Mouse (Mus musculus) heart, postnatal 0 days (tissue): ENCODE results near the gene Tmem110.

Experiments
- CTCF ChIP-seq: IDR thresholded peaks from 2 replicates; pipeline ENCODE4 v1.5.1; 2016; ENCODE audit warnings: antibody characterized with exemption, control low read depth, low read depth
- EP300 ChIP-seq: IDR thresholded peaks from 2 replicates; pipeline ENCODE4 v1.6.1; 2016; ENCODE audit warnings: antibody characterized with exemption, low read depth

- TF ChIP-seq CTCF, result no peak
- TF ChIP-seq EP300, result no peak
These were observed 43.4 kb downstream of the Tmem110 start for GRCm38 (mm10) chr14:30868826-30869225.
